In the genomic region with DNA sequence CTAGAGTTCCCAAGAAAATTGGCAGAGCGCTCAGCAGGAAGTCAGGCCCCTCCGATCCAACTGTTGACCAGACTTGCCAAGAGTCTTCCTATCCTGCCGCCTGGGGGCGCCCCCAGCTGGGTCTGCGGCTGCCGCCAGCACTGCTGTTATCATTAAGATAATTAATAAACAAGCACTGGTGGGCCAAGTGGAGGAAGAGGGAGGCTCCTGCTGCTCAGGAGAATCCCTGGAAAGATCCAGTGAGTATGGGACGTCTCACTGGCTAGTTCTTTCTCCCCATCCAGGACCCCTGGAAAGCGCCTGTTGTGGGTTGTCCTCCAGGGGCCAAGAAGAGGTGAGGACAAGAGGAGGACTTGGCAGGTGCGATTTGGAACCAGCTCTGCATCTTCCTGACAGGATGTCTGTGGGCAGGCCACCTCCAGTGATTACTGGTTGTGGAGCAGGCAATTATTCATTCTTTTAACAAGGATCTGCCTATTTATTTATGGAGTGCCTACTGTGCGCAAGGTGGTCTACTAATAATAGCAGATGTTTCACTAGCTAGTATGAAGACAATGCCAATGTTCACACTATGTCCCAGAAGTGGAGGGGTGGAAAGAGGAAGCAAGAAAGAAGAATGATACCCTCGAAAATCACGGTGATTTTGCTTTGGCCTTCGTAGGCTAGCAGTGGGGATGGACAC, we compare ENCODE assay signal across 8 mouse cellular contexts. TPM values are rescaled to one million over a fixed set of nuclear protein-coding genes. Genes with fewer than 3 reads are reported as not detected.
DNase-seq lines count a peak whose midpoint lies in the region; ATAC-seq and TF ChIP-seq lines count a peak whose summit lies in the region.

No protein-coding gene starts in this region.

- no peaks in the 10 kb centered on the region for H3K36me3 ChIP-seq in forebrain, postnatal 0 days (ENCODE audit: insufficient read depth)
- no peaks in the 10 kb centered on the region; the same call in 1 of the 2 replicates for H3K36me3 ChIP-seq in hindbrain, embryonic 16.5 days (ENCODE audit: control insufficient read depth, insufficient read depth, low read length)
- H3K36me3 ChIP-seq in liver, embryonic 12.5 days, result no peaks in the 10 kb centered on the region

- no peak for ATAC-seq in forebrain, postnatal 0 days
- no peak for ATAC-seq in hindbrain, embryonic 16.5 days
- no peak for ATAC-seq in liver, embryonic 12.5 days

- no peak overlapping the region for H3K4me2 ChIP-seq in forebrain, postnatal 0 days (ENCODE audit: low read depth)
- peak overlapping the region; percentile 96; the same call in 1 of the 2 replicates for H3K4me2 ChIP-seq in hindbrain, embryonic 16.5 days (ENCODE audit: low read length)
- H3K4me2 ChIP-seq in liver, embryonic 12.5 days, result peak overlapping the region; percentile 96

- no peak overlapping the region for H3K9ac ChIP-seq in forebrain, postnatal 0 days
- no peak overlapping the region for H3K9ac ChIP-seq in hindbrain, embryonic 16.5 days (ENCODE audit: low read depth, low read length)
- H3K9ac ChIP-seq in liver, embryonic 12.5 days, result no peak overlapping the region

- WGBS in forebrain, postnatal 0 days, result 13% methylated on average over 13 of the region's 13 CpGs
- 10% methylated on average over 13 of the region's 13 CpGs for WGBS in hindbrain, embryonic 16.5 days
- WGBS in liver, embryonic 12.5 days (ENCODE audit: insufficient replicate concordance), result 12% methylated on average over 13 of the region's 13 CpGs

- no peaks in the 10 kb centered on the region for H3K9me3 ChIP-seq in forebrain, postnatal 0 days (ENCODE audit: low read length)
- H3K9me3 ChIP-seq in hindbrain, embryonic 16.5 days (ENCODE audit: control insufficient read depth, low read length), result no peaks in the 10 kb centered on the region
- H3K9me3 ChIP-seq in liver, embryonic 12.5 days (replicated peaks), result no peaks in the 10 kb centered on the region

- DNase-seq in layer of hippocampus, postnatal 10 days (ENCODE audit: low spot score in 2 of 2), result peak; percentile 57 to 74
- no peak for DNase-seq in layer of hippocampus, adult 9-10 months (ENCODE audit: low spot score)
- peak; percentile 70 to 80 for DNase-seq in adrenal gland, postnatal 36 days
- DNase-seq in forebrain, postnatal 0 days, result peak; percentile 61
- DNase-seq in neural tube, embryonic 10.5 days (ENCODE audit: extremely low spot score, low spot score), result peak; percentile 57
- DNase-seq in urinary bladder, postnatal 25 days (ENCODE audit: low spot score), result peak; percentile 60

- no peak overlapping the region for H3K27ac ChIP-seq in forebrain, postnatal 0 days (ENCODE audit: low read depth, low read length)
- H3K27ac ChIP-seq in hindbrain, embryonic 16.5 days (ENCODE audit: low read depth, low read length), result no peak overlapping the region
- no peak overlapping the region for H3K27ac ChIP-seq in liver, embryonic 12.5 days

- TF ChIP-seq CTCF in forebrain, postnatal 0 days (IDR thresholded peaks at IDR 0.05; ENCODE audit: low read depth), result peak; percentile 59

- H3K4me1 ChIP-seq in forebrain, postnatal 0 days (ENCODE audit: insufficient read depth), result peaks cover 5% of the 10 kb centered on the region; the same call in 1 of the 2 replicates
- peaks cover 17% of the 10 kb centered on the region for H3K4me1 ChIP-seq in hindbrain, embryonic 16.5 days (ENCODE audit: control insufficient read depth, insufficient read depth, low read depth, low read length)
- peaks cover 31% of the 10 kb centered on the region for H3K4me1 ChIP-seq in liver, embryonic 12.5 days

- no peaks in the 10 kb centered on the region for H3K27me3 ChIP-seq in forebrain, postnatal 0 days (ENCODE audit: insufficient read depth, low read length)
- peaks cover 2% of the 10 kb centered on the region; the same call in 1 of the 2 replicates for H3K27me3 ChIP-seq in hindbrain, embryonic 16.5 days (replicated peaks; ENCODE audit: control insufficient read depth, insufficient read depth, low read length)
- peaks cover 87% of the 10 kb centered on the region for H3K27me3 ChIP-seq in liver, embryonic 12.5 days (replicated peaks)

- no peak overlapping the region for H3K4me3 ChIP-seq in forebrain, postnatal 0 days (ENCODE audit: low read depth, low read length)
- H3K4me3 ChIP-seq in hindbrain, embryonic 16.5 days (ENCODE audit: low read length), result no peak overlapping the region; the same call in 1 of the 2 replicates
- peak overlapping the region; percentile 69; the same call in 1 of the 2 replicates for H3K4me3 ChIP-seq in liver, embryonic 12.5 days

RNA-seq across cellular contexts. Expression of a gene that starts 0.9 kb away (rescaled TPM):
- 10 to 100 TPM; 48.6 to 64.7 TPM for total RNA-seq in layer of hippocampus, postnatal 10 days (2021)
- total RNA-seq in adrenal gland, postnatal 36 days (2021), result 1 to 10 TPM; 3.5 to 4.7 TPM
- 46.6 and 47.5 TPM in 2 replicates for total RNA-seq in forebrain, postnatal 0 days (2014; rRNA removed)
- 17.3 and 18.5 TPM in 2 replicates for polyA plus RNA-seq in forebrain, postnatal 0 days (2015; fragmentation: Nextera tagmentation; extraction: Ambion mirVana)
- 28.5 and 30.0 TPM in 2 replicates for polyA plus RNA-seq in hindbrain, embryonic 16.5 days (2015; fragmentation: Nextera tagmentation; extraction: Ambion mirVana)
- polyA plus RNA-seq in liver, embryonic 12.5 days (2016; fragmentation: Nextera tagmentation; extraction: Ambion mirVana), result 2.5 and 3.1 TPM in 2 replicates

RNA-seq across cellular contexts. Expression of a gene that starts 11.1 kb away (rescaled TPM):
- total RNA-seq in layer of hippocampus, postnatal 10 days (2021), result 10 to 100 TPM; 16.4 to 16.7 TPM
- total RNA-seq in adrenal gland, postnatal 36 days (2021), result 10 to 100 TPM; 13.4 to 17.8 TPM
- 18.9 and 20.4 TPM in 2 replicates for total RNA-seq in forebrain, postnatal 0 days (2014; rRNA removed)
- polyA plus RNA-seq in forebrain, postnatal 0 days (2015; fragmentation: Nextera tagmentation; extraction: Ambion mirVana), result 8.0 and 9.9 TPM in 2 replicates
- polyA plus RNA-seq in hindbrain, embryonic 16.5 days (2015; fragmentation: Nextera tagmentation; extraction: Ambion mirVana), result 16.5 and 19.4 TPM in 2 replicates
- polyA plus RNA-seq in liver, embryonic 12.5 days (2016; fragmentation: Nextera tagmentation; extraction: Ambion mirVana), result 17.4 and 17.8 TPM in 2 replicates

RNA-seq across cellular contexts. Expression of a gene that starts 38.2 kb away (rescaled TPM):
- 1 to 10 TPM; 3.6 to 4.8 TPM for total RNA-seq in layer of hippocampus, postnatal 10 days (2021)
- total RNA-seq in adrenal gland, postnatal 36 days (2021), result under 1 TPM; 0.79 to 0.86 TPM
- 1.3 and 1.7 TPM in 2 replicates for total RNA-seq in forebrain, postnatal 0 days (2014; rRNA removed)
- polyA plus RNA-seq in forebrain, postnatal 0 days (2015; fragmentation: Nextera tagmentation; extraction: Ambion mirVana), result 0.48 and 0.56 TPM in 2 replicates
- 1.6 and 1.7 TPM in 2 replicates for polyA plus RNA-seq in hindbrain, embryonic 16.5 days (2015; fragmentation: Nextera tagmentation; extraction: Ambion mirVana)
- 0.19 TPM in 1 of 2 replicates, not detected in the other for polyA plus RNA-seq in liver, embryonic 12.5 days (2016; fragmentation: Nextera tagmentation; extraction: Ambion mirVana)

RNA-seq across cellular contexts. Expression of a gene that starts 56.2 kb away (rescaled TPM):
- 100 to 1,000 TPM; 115 to 124 TPM for total RNA-seq in layer of hippocampus, postnatal 10 days (2021)
- 1 to 10 TPM; 3.0 to 3.2 TPM for total RNA-seq in adrenal gland, postnatal 36 days (2021)
- total RNA-seq in forebrain, postnatal 0 days (2014; rRNA removed), result 7.4 and 11.9 TPM in 2 replicates
- 7.4 and 8.7 TPM in 2 replicates for polyA plus RNA-seq in forebrain, postnatal 0 days (2015; fragmentation: Nextera tagmentation; extraction: Ambion mirVana)
- polyA plus RNA-seq in hindbrain, embryonic 16.5 days (2015; fragmentation: Nextera tagmentation; extraction: Ambion mirVana), result 0.14 and 0.54 TPM in 2 replicates
- 3.8 and 4.1 TPM in 2 replicates for polyA plus RNA-seq in liver, embryonic 12.5 days (2016; fragmentation: Nextera tagmentation; extraction: Ambion mirVana)
